Mouse (Mus musculus) lung, postnatal 4 days (tissue): ENCODE results near the gene Sval2.

Experiments
- DNase-seq, 2 experiments: peaks; one replicate each; pipeline ENCODE4 v3.0.0; 2021

The Sval2 gene

DNA sequence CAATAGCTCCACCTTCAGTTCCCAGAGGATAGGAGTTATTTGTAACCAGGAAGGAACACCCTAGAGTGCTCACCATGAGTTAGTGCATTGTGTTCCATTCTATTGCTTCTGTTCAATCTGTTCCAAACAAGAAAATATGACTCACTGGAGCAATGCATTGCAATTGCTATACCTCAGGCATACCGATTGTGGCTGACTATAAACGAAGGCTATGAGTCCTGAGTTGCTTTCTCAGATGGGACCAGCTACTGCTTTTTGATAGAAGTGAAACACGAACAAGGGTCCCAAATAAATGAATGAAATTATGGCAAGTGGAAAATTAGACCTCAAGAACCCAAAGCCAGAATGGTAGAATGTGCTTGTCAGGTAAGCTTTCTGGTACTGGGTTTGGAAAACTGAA is at the start of gene Sval2:
TSS of gene Sval2 (plus strand) at position 301 of the 400 bp plus-strand sequence.
- DNase-seq, result no peak

DNA sequence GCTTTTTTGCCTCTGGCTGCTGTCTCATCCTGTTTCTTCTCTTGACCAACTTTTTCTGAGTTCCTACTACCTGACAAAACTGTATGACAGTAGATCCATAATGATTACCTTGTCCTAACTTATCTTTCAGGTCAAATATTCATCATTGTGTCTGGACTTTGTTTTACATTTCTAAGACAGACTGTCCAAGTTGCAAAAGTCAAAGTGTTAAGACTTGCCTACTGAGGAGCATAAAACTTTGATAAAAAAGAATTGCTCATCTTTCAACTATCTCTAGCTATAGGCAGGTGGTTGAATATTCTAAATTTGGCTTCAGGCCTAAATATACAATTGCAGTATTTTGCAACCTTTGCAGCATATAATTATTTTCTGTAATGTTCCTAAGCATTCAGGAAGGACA is 28.7 kb upstream of the Sval2 start:
- no peak for DNase-seq

DNA sequence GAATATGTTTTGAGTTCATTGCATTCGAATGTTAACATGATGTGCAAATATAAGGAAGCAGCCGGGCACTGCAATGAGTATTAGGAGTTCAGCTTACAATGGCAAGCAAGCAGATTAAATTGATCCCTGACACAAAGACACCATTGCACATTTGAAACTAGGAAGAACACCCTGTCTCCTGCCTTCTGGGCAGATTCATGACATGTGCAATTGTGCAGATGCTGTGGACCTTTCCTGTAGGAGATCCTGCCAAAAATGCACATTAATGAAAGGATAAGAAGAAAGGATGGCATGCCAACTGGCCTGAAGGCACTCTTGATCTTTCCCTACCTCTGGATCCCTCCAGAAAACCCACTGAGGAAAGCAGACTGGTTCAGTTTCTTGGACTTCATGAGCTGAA is 23.3 kb upstream of the Sval2 start:
- no peak for DNase-seq

DNA sequence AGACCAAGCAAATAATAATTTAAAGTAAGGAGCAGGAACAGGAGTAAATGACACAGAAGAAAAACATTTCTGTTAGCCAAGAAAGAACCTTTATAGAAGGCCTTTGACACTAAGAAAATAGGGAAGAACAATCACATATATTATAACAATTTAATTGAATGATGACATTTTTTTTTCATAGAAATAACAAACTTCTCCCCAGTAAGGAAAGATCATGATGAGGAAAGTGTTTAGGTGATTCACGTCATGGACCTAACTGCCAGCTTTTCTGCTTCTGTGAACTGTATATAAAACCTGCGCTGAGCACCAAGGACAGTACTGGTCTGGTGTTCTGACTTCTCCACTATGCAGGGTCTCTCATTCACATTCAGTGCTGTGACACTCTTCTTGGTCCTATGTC is 5.6 kb upstream of the Sval2 start, which contains the start of gene Pip:
TSS of gene Pip (plus strand) at position 301 of the 400 bp plus-strand sequence.
- no peak for DNase-seq

DNA sequence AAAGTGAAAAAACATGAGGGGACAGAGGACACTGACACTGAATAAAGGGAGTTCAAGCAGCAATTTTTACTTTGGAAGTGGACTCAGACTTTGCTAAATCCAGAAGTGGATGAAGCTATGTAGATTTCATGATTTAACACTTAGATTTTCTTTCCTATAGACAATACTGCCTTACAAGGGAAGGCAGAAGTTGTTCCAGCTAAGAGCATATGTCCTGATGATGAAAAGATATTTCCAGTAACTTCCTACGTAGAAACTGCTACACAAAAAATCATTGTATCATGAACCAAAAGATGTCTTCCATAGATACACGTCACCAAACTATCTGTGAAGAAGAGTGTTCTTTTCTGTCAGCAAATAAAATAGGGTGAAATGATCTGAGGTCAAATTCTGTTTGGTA is 11.2 kb downstream of the Sval2 start:
- DNase-seq, result no peak

DNA sequence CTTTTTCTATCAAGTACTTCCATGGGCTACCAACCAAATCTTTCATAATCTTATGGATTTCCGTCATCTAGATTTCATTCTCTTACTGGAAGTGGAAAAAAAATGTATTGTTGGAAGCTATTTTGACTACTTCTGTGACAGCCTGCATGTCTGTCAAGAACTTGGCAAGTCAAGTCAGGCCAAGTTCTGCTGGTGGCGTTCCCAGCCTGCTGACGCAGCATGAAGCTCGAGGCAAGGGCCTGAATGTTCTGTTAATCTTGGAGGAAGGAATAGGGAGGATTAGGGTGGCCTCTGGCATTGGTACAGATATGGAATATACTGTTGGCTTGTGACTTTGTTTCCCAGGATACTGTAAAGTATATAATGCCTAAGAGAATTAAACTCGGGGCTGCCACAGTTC is 58.8 kb downstream of the Sval2 start:
- DNase-seq, result no peak
